Mouse (Mus musculus) c-Kit-positive CD71-negative TER-119-negative erythroid progenitor cells, embryonic 14.5 days (primary cell): ENCODE data around the gene Kcnma1.

Experiments used
- DNase-seq: peaks from one replicate; pipeline ENCODE4 v3.0.0-alpha.2; 2013; ENCODE audit warnings: low read depth

The Kcnma1 gene

DNA sequence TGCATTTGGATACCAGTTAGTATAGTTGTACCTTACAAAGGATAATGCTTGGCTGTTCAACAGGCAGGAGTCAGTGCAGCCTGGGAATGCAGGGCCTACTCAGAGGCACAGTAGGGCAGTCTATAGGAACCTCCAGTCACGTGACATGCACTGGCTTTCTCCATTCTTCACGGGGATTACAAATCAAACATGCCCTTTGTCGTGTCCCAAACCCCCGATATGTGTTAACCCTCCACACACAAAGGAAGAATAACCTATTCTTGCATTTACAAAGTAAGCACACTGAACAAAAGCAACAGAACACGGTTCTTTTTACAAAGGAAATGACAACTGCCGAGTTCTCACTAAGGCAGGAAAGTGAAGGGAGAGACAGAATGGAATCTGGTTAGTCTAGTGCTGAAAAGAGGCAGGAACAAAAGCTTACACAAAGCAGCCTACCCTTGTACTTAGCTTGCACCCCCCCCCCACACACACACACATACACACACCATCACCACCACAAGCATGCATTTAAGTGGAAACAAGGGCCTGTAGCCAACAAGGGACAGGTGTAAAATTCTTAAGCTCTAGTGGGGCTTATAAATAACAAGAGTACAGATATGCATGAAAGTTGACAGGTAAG, 421.4 kb downstream of the Kcnma1 start:
- DNase-seq: no peak

GRCm38 (mm10) chr14:23589744-23590481, 424.4 kb downstream of the Kcnma1 start:
- DNase-seq: no peak

- DNase-seq: no peak
Observed at GRCm38 (mm10) chr14:23587451-23587850, 426.8 kb downstream of the Kcnma1 start.

DNA sequence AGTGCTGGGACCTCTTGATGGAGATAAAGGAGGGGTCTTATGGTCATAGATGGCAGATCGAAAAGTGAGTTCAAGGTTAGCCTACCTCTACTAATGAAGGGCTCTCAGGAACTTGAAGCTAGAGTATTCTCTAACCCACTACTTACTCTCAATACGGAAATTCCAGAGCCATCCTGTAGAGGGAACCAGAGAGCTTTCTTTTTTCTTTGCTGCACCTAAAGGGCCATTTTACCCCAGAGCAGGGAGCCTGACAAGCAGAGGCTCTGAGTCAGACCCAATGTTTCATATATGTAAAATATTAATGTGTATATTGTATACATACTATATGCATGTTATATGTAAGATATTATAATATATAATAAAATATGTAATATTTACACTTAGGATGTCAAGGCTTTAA, 431.1 kb downstream of the Kcnma1 start:
- peak; percentile 44 for DNase-seq

DNA sequence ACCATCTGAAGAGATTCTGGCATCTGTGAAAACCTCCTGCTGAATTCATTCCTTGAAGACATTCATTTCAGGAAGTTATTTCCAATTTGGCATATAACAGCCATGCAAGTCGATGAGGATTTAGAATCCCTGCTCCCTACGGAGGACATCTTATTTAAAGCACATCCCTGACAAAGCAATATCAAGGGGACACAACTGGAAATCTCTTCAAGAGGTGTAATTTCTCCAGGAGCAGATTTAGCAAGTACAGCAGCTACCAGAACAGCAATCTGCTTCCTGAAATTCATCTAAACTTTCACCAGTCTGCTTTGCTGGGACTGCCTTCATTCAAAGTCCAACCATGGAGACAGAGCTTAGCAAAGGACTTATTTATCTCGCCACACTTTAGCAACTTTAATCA, 433.0 kb downstream of the Kcnma1 start:
- DNase-seq: no peak

DNA sequence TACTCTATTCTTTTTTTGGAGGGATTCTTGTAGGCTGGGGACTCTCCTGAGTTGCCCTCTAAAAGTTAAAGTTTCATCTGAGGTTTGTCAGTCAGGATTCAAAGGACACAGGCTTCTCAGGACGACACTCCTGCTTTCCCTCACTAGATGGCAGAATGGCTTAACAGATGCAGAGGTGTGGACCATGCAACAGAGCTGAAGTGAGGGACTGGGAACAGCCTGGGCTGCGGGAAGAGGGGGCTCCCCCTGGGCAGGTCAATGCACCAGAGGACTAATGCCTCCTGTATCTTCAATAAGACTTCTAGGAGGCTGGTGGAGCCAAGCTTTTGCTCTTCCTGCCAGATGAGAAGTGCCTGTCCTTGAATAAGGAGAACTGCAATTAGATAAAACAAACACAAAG, 438.3 kb downstream of the Kcnma1 start:
- no peak for DNase-seq

DNA sequence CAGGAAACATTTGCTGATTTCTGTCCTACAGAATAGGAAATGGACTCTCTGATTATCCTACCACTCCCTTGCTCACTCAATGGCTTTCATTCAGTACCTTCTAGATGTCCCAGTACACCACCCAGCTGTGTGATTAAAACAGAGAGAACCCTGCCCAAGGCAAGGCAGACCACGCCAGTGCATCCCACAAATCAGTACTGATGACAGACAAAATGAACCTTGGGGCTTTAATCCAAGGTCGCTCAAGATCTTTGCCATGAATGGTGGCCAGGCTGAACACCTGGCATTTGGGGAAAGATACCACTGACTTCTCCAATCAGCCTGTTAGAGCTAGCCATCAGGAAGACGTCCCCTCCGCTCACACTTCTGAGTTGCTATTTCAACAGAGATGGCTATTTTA, 440.2 kb downstream of the Kcnma1 start:
- no peak for DNase-seq

GRCm38 (mm10) chr14:23573385-23573784, 440.9 kb downstream of the Kcnma1 start:
- DNase-seq: no peak

DNA sequence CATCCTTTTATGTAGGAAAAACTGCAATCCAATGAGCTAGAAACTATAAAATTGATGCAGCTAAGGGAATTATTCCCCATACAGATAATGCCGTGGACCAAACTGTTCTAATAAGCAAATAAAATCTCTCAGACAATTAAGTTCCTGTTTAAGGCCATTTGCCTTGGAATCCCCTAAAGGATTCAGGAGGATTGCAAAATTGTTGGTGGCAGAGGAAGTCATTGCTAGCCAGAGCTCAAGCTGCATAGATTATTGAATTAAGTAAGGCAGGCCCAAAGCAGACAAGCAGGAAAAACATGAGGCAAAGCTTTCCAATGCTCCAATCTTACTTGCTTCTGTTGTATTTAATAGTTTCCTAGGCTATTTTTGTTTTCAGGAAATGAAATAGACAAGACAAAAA, 441.5 kb downstream of the Kcnma1 start:
- DNase-seq: no peak

DNA sequence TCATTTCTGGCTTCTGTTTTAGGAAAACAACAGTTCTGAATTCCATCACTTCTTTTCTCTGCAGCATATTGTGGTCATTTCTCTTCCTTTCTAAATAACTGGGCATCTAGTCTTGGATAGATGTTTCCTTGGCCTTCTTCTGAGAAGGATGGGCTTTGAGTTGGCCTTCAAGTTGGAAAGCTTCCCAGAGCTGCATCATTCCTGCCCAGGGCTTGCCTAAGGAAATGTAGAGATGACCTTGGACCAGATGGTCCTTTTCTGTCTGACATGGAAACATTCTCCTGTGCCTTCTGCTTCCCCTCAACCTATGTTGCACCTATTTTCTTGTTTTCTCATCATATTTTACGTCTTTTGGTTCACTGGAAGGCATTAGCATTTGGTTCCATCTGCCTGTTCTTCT, 444.0 kb downstream of the Kcnma1 start:
- DNase-seq: no peak

GRCm38 (mm10) chr14:23565931-23566330, 448.4 kb downstream of the Kcnma1 start:
- DNase-seq: no peak

GRCm38 (mm10) chr14:23564474-23564873, 449.8 kb downstream of the Kcnma1 start:
- no peak for DNase-seq

- no peak for DNase-seq
Observed at GRCm38 (mm10) chr14:23563180-23563579, 451.1 kb downstream of the Kcnma1 start.

DNA sequence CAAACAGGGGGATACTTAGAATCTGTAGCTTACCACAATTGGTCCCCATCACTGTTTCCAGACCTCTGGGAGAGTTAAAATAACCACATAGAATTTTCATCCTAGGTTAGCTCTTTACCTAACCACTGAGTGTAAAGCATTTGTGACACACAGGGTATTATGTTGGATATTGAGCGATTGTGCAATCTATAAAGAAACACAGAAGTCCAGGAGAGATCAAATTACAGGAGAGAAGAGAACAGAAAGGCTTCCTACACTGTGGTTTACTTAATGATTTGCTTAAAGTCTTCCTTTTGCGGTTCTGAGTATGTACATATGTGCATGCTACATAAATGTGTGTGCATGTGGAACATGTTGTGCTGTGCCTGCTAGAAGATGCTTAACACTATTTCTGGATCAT, 458.6 kb downstream of the Kcnma1 start:
- DNase-seq: no peak

GRCm38 (mm10) chr14:23552252-23552974, 461.9 kb downstream of the Kcnma1 start:
- no peak for DNase-seq

DNA sequence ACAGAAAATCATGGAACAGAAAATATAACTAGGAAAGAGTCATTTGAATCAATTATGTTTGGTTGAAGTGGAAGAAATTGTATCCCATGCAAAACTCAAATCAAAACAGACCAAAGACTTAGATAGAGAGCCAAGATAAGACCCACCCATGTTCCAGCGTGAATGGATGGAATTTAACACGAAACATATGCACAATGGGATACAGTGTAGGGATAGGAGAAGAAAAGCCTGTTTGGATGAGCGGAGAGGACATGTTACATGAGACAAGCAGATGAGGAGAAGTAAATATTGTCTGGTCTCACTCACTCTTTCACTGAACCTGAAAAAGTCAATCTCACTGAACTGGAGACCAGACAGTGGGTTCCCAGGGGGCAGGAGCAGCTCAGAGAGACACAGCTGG, 463.8 kb downstream of the Kcnma1 start:
- DNase-seq: no peak

DNA sequence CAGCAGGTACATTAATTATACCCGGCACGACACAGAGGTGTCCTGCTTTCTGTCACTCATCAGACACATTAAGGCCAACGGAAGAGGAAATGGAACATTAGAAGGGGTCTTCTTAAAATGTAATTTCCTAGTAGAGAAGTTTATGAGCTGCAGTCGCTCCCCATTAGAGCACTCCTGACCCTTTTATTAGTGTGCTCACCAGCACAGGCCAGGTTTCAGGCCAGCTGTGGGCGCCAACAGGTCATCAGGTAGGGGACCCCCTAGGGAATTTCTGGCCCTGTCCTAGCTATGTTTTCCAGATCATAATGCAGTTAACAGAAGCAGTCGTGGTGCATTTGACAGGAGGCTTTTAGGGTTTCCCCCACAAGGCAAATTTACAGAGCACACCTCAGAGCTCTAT, 472.2 kb downstream of the Kcnma1 start:
- no peak for DNase-seq

DNA sequence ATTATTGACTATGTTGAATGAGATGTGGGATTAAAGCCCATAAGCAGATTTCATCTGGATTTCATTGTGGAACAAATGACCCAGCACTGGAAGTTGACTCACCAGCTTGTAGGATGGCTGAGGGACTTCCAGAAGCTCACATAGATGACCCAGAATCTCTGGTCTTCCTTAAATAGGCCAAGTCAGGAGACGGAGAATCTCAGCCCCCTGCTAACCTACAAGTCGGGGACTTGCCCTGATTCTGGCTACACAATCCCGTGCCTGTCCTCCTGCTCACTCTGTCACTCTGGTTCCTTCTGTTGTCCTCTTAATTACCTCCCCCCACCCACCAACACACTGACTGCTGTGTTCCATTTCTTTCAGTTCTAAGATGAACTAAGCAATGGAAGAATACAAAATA, 474.7 kb downstream of the Kcnma1 start:
- no peak for DNase-seq

GRCm38 (mm10) chr14:23533346-23533745, 480.9 kb downstream of the Kcnma1 start:
- no peak for DNase-seq

- DNase-seq: no peak
Observed at GRCm38 (mm10) chr14:23531735-23532525, 482.4 kb downstream of the Kcnma1 start.

DNA sequence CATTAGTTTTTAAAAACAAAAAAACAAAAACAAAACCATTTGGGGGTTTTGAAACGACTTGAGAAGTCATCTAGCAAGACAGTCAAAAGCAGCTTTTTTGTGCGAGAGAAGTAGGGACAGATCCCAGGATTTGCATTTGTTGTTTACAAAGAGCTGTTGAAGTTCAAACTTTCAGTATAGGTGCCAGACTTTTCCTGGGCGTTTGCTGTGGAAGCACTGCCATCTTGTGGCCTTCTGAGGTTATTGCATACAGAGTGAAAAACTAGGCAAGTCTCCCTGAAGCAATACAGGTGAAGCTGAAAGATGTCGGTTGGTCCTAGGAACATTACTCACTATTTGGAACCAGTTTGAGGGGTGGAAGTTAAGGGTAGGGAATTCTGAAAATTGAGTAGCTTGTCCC, 484.6 kb downstream of the Kcnma1 start:
- DNase-seq: peak; percentile 18

DNA sequence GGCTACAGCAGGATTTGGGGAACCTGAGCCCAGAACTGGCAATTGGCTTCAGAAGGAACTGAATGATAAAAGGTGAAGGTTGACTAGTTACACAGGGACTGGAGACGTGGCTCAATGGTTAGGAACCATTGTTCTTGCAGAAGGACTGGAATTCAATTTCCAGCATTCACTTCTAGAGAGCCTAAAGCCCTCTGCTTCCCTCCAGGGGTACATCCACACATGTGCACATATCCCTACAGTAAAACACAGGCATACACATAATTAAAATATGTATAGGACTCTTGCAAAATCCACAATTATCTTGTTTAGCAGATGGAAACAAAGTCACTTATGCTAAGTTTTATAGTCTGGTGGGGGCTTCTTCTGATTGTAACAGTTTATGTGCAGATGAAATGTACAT, 485.1 kb downstream of the Kcnma1 start:
- no peak for DNase-seq
